Mouse (Mus musculus) retina, adult 2 months (tissue): ENCODE data around the gene Ugt1a1.
"Not testable (repeated sequence)": the region's sequence is repeated elsewhere in the genome, so short reads cannot be mapped to it uniquely, and the experiment has no call there.

Source experiments
- DNase-seq: peaks from one replicate; pipeline ENCODE4 v3.0.0-alpha.2; 2012; ENCODE audit warnings: low read depth, low spot score

Gene Ugt1a1

DNA sequence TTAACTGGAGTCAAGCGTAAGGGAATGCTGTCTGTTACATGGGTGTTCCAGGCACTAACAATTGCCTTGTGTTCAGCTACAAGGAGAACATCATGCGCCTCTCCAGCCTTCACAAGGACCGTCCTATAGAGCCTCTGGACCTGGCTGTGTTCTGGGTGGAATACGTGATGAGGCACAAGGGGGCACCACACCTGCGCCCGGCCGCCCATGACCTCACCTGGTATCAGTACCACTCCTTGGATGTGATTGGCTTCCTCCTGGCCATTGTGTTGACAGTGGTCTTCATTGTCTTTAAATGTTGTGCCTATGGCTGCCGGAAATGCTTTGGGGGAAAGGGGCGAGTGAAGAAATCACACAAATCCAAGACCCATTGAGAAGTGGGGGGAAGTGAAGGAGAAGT lies 6.3 kb downstream of the Ugt1a1 start:
- DNase-seq = no peak

DNA sequence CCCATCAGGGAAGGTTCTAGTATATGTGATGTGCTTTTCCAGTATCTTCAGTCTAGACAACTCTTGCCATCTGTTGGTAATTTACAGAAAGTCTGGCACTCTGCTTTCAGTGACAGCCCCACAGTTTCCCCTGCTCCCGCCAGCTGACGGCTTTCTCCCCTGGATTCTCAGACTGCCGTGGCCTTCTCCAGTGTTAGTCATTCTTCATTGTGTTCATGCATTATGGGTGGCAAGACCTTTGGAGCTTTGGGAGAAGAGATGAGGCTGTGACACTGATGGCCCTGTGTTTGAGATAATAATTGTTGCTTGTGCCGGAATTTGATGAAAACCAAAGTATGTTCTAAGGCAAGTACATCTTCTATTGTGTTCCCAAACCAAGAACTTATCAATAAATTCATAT lies 6.8 kb downstream of the Ugt1a1 start:
- no peak for DNase-seq

- no peak for DNase-seq
These were observed 7.3 kb downstream of the Ugt1a1 start for GRCm38 (mm10) chr1:88219054-88219453.

- DNase-seq = no peak
These were observed 8.6 kb downstream of the Ugt1a1 start for GRCm38 (mm10) chr1:88220336-88220735.

- DNase-seq = no peak
These were observed 10.5 kb downstream of the Ugt1a1 start for GRCm38 (mm10) chr1:88222216-88222615.

GRCm38 (mm10) chr1:88223011-88223515 lies 11.3 kb downstream of the Ugt1a1 start:
- not testable (repeated sequence) for DNase-seq

DNA sequence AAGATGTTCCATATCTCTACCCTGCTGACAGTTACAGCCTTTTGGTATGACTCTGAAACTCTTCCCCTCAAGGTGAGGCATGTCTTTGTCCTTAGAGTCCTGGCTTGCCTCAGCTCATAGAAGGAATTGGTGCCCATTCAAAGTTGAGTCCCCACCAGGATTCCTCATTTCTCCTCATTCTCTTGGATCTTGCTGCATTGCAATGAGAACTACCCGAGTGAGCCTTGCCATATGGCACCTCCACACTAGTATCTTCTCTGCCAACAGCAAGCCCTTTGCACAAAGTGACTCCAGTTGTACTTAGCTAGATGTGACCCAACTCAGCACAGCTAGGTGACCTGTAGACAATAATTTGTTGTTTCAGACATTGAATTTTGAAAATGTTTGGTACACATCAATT lies 11.8 kb downstream of the Ugt1a1 start:
- no peak for DNase-seq

- no peak for DNase-seq
These were observed 12.4 kb downstream of the Ugt1a1 start for GRCm38 (mm10) chr1:88224029-88224776.

- not testable (repeated sequence) for DNase-seq
These were observed 13.5 kb downstream of the Ugt1a1 start for GRCm38 (mm10) chr1:88225301-88225700.

- DNase-seq = no peak
These were observed 14.0 kb downstream of the Ugt1a1 start for GRCm38 (mm10) chr1:88225741-88226140.

DNA sequence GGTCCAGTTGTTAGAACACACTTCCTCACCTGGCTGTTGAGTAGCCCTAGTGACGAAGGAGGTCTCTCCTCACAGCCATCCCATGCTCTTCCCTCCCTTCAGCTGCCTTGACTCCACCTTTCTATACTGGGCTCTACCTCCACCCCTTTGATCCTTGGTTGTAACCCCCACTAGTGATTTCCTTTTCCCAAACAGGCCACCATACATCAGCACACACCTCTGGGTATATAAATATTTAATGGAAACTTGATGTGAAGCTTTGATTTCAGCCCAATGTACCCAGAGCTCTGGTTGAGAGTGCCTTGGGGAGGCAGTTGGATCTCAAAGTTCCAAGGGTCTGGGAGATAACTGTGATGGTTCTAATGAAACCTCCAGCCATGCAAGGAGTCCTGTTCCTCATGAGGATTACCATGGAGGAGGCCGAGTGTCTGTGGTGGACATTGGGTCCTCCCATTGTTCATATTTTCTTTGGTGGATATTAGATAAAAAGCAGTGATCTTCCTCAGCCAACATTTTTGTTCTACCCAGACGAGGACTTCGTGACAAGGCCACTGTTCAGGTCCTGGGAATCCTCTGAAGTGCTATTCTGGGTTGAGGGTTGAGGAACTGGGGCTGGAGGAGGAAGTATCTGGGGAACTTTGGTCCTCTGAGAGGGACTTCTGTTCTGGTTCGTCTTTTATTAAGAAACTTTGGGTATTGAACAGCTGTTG lies 15.1 kb downstream of the Ugt1a1 start, which contains the start of gene Mroh2a:
Gene Mroh2a, plus strand, starts transcription at position 317 of the 710 bp plus-strand sequence.
- DNase-seq = no peak

DNA sequence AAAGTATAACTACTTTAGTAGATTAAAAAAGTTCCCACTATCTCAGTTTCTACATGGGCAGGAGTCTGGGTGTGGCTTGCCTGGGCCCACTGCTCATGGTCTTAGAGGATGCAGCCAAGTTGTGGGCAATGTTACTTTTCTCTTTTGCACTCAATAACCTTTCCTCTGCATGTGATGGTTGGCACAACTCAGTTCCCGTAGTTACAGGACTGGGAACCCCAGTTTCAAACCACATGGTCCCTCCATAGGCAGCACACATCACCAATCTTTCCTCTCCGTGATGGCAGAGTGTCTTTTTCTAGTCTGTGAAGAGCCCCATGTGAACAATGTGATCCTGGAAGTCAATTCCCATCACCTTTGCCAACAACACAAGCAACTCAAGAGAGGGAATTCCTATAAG lies 15.7 kb downstream of the Ugt1a1 start:
- no peak for DNase-seq

DNA sequence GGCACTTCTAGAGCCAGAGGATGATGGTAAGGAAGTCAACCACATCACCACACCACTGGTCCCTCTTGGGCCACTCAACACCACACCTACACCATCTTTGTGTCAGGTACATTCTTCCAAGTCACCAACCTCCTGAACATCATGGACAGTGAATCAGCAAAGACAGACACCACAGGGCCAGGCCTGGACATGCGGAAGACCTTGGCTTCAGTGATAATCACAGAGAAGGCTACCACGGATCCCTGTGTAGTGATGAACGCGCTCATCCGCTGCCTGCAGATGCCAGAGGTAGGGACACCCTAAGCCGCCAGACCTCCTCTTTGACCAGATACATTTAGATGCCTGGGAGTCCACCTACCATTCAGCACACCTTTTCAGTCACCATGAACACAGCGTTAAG lies 16.4 kb downstream of the Ugt1a1 start:
- DNase-seq = no peak

DNA sequence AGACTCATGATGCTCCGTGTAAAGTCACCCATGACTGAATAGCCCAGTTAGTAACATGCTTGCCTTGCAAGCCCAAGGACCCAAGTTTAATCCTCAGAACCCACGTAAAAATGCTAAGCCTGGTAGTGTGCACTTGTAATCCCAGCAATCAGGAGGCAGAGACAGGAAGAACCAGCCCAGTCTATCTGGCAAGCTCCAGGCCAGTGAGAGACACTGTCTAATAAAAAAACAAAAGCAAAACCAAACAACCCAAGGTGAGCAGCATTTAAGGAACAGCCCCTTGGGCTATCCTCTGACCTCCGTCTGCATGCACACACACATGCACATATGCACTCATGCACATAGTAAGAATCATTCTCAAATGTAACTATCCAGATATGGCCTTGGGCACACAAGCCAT lies 17.8 kb downstream of the Ugt1a1 start:
- no peak for DNase-seq

DNA sequence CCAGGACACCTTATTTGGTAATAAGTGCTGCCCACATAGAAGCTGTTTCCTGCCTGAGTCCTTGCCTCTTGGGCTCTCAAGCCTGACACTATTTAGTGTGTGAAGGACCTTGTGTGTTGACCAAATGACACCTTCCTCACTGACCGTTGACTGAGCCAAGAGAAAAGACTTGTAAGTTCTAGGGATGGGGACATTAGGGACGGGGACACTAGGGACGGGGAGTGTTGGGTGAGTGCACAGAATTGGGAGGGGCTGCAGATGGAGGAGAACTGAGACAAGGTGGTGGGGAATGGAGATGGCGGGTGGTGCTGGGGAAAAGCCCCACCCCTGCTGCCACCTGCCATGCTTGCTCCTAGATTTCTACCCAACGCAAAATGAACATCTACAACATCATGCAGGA lies 18.2 kb downstream of the Ugt1a1 start:
- no peak for DNase-seq

- no peak for DNase-seq
These were observed 18.7 kb downstream of the Ugt1a1 start for GRCm38 (mm10) chr1:88230421-88230820.

GRCm38 (mm10) chr1:88230981-88231802 lies 19.4 kb downstream of the Ugt1a1 start:
- DNase-seq = no peak

DNA sequence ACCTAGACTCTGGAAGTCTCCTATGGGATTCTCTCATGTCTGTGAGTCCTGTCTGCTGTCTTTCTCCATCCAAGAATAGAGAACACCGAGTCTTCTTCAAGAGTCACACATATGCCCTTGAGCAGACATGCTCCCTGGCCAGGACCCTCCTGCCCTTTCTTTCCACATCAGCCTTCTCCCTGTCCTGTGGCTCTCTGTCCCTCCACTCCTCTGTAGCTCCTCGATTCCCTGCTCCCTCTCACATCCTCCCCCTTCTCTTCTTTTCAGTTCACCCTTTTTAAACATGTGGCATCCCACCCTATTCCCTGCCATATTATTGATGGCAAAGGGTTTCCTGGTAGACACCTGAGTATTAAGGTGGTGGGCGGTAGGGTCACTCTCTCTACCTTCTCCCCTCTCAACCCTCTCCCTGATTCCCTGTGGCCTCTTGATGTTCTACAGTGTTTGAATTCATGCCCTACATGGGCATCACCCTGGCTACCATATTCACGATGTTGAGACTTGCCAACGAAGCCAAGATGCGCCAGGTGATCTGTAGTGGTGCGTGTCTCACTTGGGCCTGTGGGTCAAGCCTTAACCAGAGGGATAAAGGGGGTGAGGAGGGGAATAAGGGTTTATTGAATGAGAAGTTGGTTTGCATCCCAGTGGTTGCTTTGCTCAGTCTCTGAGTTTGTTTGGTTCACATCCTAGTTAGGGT lies 20.2 kb downstream of the Ugt1a1 start:
- DNase-seq = no peak

- DNase-seq = no peak
These were observed 21.1 kb downstream of the Ugt1a1 start for GRCm38 (mm10) chr1:88232664-88233380.

DNA sequence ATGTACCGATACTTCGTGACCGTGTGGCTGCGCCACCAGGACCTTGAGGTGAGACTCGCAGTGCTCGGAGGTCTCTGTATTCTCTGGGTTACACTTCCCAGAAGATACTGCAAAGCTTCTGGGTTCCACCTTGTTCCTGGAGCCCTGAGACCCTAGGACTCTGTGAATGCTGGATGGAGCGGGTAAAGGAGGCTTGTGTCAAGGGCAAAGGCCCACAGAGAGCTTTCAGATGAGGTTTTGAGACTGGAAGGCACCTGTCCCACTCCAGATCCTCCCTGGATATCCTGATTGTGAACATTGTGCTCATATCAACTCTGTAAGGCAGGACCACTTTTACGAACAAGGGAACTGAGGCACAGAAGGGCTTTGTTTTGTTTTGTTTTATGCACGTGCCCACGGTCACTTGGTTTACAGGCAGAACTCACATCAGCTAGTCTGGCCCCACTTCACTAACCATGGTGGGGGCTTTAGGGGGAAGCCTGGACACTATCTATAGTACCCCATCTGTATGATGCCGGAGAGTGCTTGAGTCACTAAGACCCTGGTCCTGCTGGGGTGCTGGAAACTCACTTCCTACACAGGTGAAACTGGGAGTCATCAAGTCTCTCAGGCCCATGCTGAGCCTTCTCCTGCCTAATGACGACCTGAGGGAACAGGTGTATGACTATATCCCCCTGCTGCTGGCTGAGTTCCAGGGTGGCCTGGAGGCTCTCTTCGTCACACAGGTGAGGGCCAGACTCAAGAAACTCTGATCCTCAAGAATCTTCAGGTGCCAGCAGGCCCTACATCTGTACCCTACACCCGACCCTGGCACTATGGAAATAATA lies 21.9 kb downstream of the Ugt1a1 start:
- no peak for DNase-seq
